Mouse (Mus musculus) midbrain, embryonic 11.5 days (tissue): ENCODE measurements around the gene Pan3. TPM values are rescaled to one million over a fixed set of nuclear protein-coding genes. Genes with fewer than 3 reads are reported as not detected.

Experiments used
- ATAC-seq: fragments of 200-750 bp; cut with Nextera tagmentation; 2 replicates; pipeline ENCODE4 v1.8.0; 2017; ENCODE audit warnings: moderate TSS enrichment, moderate library complexity; ENCODE audit not compliant: low FRiP score
- DNase-seq: peaks from one replicate; pipeline ENCODE4 v3.0.0; 2015; ENCODE audit warnings: low spot score; ENCODE audit errors: missing footprints
- H3K27ac ChIP-seq: fragments of 300-500 bp; sonication (generic); 2 replicates; pipeline ENCODE4 v1.5.1; 2014; ENCODE audit warnings: low read depth, low read length
- H3K27me3 ChIP-seq: fragments of 300-500 bp; sonication (generic); 2 replicates; pipeline ENCODE4 v1.6.1; 2014; ENCODE audit warnings: mild to moderate bottlenecking, low read length, moderate library complexity, mixed read lengths; ENCODE audit not compliant: control insufficient read depth, insufficient read depth
- H3K36me3 ChIP-seq: fragments of 300-500 bp; sonication (generic); 2 replicates; pipeline ENCODE4 v1.6.1; 2014; ENCODE audit warnings: mild to moderate bottlenecking, low read length, moderate library complexity, mixed read lengths; ENCODE audit not compliant: control insufficient read depth, insufficient read depth
- H3K4me1 ChIP-seq: fragments of 300-500 bp; sonication (generic); 2 replicates; pipeline ENCODE4 v1.6.1; 2014; ENCODE audit warnings: low read length; ENCODE audit not compliant: control insufficient read depth, insufficient read depth
- H3K4me2 ChIP-seq: fragments of 300-500 bp; sonication (generic); 2 replicates; pipeline ENCODE4 v1.6.1; 2014; ENCODE audit warnings: mild to moderate bottlenecking, moderate library complexity
- H3K4me3 ChIP-seq: fragments of 300-500 bp; sonication (generic); 2 replicates; pipeline ENCODE4 v1.5.1; 2014; ENCODE audit warnings: low read depth, low read length
- H3K9ac ChIP-seq: fragments of 300-500 bp; sonication (generic); 2 replicates; pipeline ENCODE4 v1.6.1; 2014; ENCODE audit warnings: low read length
- H3K9me3 ChIP-seq: fragments of 300-500 bp; sonication (generic); 2 replicates; pipeline ENCODE4 v1.6.1; 2016; ENCODE audit warnings: low read length; ENCODE audit not compliant: control insufficient read depth
- WGBS: fragments of 180-500 bp; shearing (Covaris S2); extraction: QIAGEN DNeasy Blood & Tissue Kit; methylation state at CpG from one replicate; pipeline ENCODE4 v1.1.7; 2014; 5-methylcytosine and 5-hydroxymethylcytosine counted together
- polyA plus RNA-seq: library from polyadenylated mRNA; unstranded; fragments of >200 nt; fragmentation: Nextera tagmentation; extraction: Ambion mirVana; gene quantifications from 2 replicates; pipeline ENCODE4 v1.2.1, GENCODE M21; 2014

The Pan3 gene
- polyA plus RNA-seq, 1 experiment from 2014 or later: 49.4 TPM

GRCm38 (mm10) chr5:147490907-147491306, 60.9 kb downstream of the Pan3 start:
- H3K9ac ChIP-seq: no peak overlapping the region
- no peak for DNase-seq
- no peak for ATAC-seq
- no peak overlapping the region for H3K4me2 ChIP-seq
- H3K27me3 ChIP-seq: no peaks in the 10 kb centered on the region
- H3K4me3 ChIP-seq: no peak overlapping the region
- H3K36me3 ChIP-seq: no peaks in the 10 kb centered on the region
- no peaks in the 10 kb centered on the region for H3K9me3 ChIP-seq
- no peaks in the 10 kb centered on the region for H3K4me1 ChIP-seq
- 86% methylated on average over 5 of the region's 5 CpGs for WGBS
- H3K27ac ChIP-seq: no peak overlapping the region

- Histone ChIP-seq H3K27me3 (no peaks in the 10 kb centered on the region), H3K27ac (no peak overlapping the region), H3K36me3 (no peaks in the 10 kb centered on the region), H3K4me3 (no peak overlapping the region), H3K4me2 (no peak overlapping the region), H3K9me3 (no peaks in the 10 kb centered on the region), H3K4me1 (no peaks in the 10 kb centered on the region), H3K9ac (no peak overlapping the region)
- ATAC-seq (no peak), DNase-seq (no peak)
- 91% methylated on average over 3 of the region's 3 CpGs for WGBS
Measured at GRCm38 (mm10) chr5:147492511-147492910, 62.5 kb downstream of the Pan3 start.

GRCm38 (mm10) chr5:147493205-147493604, 63.2 kb downstream of the Pan3 start:
- Histone ChIP-seq H3K4me3 (no peak overlapping the region), H3K4me2 (no peak overlapping the region), H3K27ac (no peak overlapping the region), H3K36me3 (no peaks in the 10 kb centered on the region), H3K9me3 (no peaks in the 10 kb centered on the region), H3K4me1 (no peaks in the 10 kb centered on the region), H3K27me3 (no peaks in the 10 kb centered on the region), H3K9ac (no peak overlapping the region)
- WGBS: 71% methylated on average over 1 of the region's 1 CpGs
- ATAC-seq (no peak), DNase-seq (no peak)

GRCm38 (mm10) chr5:147493685-147494084, 63.7 kb downstream of the Pan3 start:
- Histone ChIP-seq H3K9me3 (no peaks in the 10 kb centered on the region), H3K4me1 (no peaks in the 10 kb centered on the region), H3K36me3 (no peaks in the 10 kb centered on the region), H3K4me2 (no peak overlapping the region), H3K9ac (no peak overlapping the region), H3K27ac (no peak overlapping the region), H3K4me3 (no peak overlapping the region), H3K27me3 (no peaks in the 10 kb centered on the region)
- ATAC-seq: no peak
- DNase-seq: no peak
- WGBS: 90% methylated on average over 8 of the region's 8 CpGs

- WGBS: 94% methylated on average over 4 of the region's 4 CpGs
- Histone ChIP-seq H3K36me3 (no peaks in the 10 kb centered on the region), H3K4me2 (no peak overlapping the region), H3K9ac (no peak overlapping the region), H3K27ac (no peak overlapping the region), H3K4me3 (no peak overlapping the region), H3K9me3 (no peaks in the 10 kb centered on the region), H3K27me3 (no peaks in the 10 kb centered on the region), H3K4me1 (no peaks in the 10 kb centered on the region)
- DNase-seq (no peak), ATAC-seq (no peak)
Measured at GRCm38 (mm10) chr5:147494388-147494787, 64.4 kb downstream of the Pan3 start.

DNA sequence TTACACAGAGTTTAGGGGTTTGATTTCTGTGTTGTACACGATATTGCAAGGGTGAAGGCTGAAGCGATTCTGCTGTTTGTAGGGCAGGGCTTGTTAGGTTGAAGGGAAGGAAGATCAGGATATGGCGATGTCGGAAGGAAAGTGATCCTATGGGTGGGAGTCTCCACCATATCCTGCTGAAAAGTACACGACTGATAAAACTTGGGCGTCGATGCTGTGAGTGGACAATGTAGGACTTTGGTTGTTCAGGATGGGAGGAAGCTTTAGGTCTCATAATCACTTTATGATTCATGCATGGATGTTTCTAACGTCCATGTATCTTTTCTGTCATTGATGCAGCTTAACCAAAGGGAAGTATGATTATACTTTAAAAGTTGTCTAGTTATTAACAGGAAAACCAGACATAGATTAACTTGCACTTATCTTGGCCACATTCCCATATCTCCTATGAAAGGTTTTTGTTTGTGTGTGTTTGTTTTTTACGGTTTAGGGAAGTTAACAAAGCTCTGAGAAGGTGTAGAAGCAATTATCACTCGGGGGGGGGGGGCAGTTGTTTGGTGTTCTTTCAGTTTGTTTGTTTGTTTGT, 64.9 kb downstream of the Pan3 start:
- ATAC-seq (no peak), DNase-seq (no peak)
- WGBS: 94% methylated on average over 10 of the region's 10 CpGs
- Histone ChIP-seq H3K36me3 (no peaks in the 10 kb centered on the region), H3K27me3 (no peaks in the 10 kb centered on the region), H3K27ac (no peak overlapping the region), H3K9me3 (no peaks in the 10 kb centered on the region), H3K4me2 (no peak overlapping the region), H3K4me3 (no peak overlapping the region), H3K4me1 (no peaks in the 10 kb centered on the region), H3K9ac (no peak overlapping the region)

- Histone ChIP-seq H3K9ac (no peak overlapping the region), H3K4me1 (no peaks in the 10 kb centered on the region), H3K4me2 (no peak overlapping the region), H3K4me3 (no peak overlapping the region), H3K9me3 (no peaks in the 10 kb centered on the region), H3K36me3 (no peaks in the 10 kb centered on the region), H3K27ac (no peak overlapping the region), H3K27me3 (no peaks in the 10 kb centered on the region)
- ATAC-seq: no peak
- no peak for DNase-seq
- 88% methylated on average over 2 of the region's 2 CpGs for WGBS
Measured at GRCm38 (mm10) chr5:147495961-147496360, 66.0 kb downstream of the Pan3 start.

- H3K36me3 ChIP-seq: no peaks in the 10 kb centered on the region
- H3K27me3 ChIP-seq: no peaks in the 10 kb centered on the region
- no peaks in the 10 kb centered on the region for H3K4me1 ChIP-seq
- H3K27ac ChIP-seq: no peak overlapping the region
- ATAC-seq (no peak), DNase-seq (no peak)
- no peak overlapping the region for H3K9ac ChIP-seq
- 90% methylated on average over 4 of the region's 4 CpGs for WGBS
- no peak overlapping the region for H3K4me2 ChIP-seq
- no peaks in the 10 kb centered on the region for H3K9me3 ChIP-seq
- no peak overlapping the region for H3K4me3 ChIP-seq
Measured at GRCm38 (mm10) chr5:147496921-147497320, 67.0 kb downstream of the Pan3 start.

DNA sequence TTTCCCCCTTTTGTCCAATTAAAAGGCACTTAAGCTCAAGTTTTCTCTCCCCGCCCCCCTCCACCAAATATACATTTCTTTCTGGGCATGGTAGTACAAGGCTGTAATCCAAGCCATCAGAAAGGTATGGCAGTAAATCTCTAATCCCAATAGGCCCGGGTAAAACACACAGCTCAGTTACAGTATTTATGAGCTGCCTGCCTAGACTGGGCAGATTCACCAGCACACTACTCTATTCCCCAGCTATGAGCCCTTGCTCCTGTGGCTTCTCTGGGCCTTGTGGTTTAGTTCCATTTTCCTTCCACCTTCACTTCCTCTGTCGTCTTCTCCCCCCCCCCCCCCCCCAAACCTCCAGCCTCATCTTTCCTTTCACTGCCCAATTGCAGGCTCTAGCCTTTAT, 67.8 kb downstream of the Pan3 start:
- no peaks in the 10 kb centered on the region for H3K27me3 ChIP-seq
- H3K27ac ChIP-seq: no peak overlapping the region
- H3K4me1 ChIP-seq: no peaks in the 10 kb centered on the region
- 85% methylated on average over 2 of the region's 3 CpGs for WGBS
- ATAC-seq (no peak), DNase-seq (no peak)
- no peak overlapping the region for H3K9ac ChIP-seq
- H3K36me3 ChIP-seq: no peaks in the 10 kb centered on the region
- no peak overlapping the region for H3K4me2 ChIP-seq
- H3K9me3 ChIP-seq: no peaks in the 10 kb centered on the region
- no peak overlapping the region for H3K4me3 ChIP-seq
